Mouse (Mus musculus) large intestine, adult 2 months (tissue): ENCODE data around the gene Ccdc84. TPM values are rescaled to one million over a fixed set of nuclear protein-coding genes. Genes with fewer than 3 reads are reported as not detected.
"Not testable (repeated sequence)": the region's sequence is repeated elsewhere in the genome, so short reads cannot be mapped to it uniquely, and the experiment has no call there.

ENCODE experiments used
- DNase-seq: peaks from one replicate; pipeline ENCODE4 v3.0.0-alpha.2; 2012; ENCODE audit warnings: low read depth, low spot score
- WGBS: fragments of 180-500 bp; shearing (Covaris S2); methylation state at CpG from one replicate; pipeline ENCODE4 v1.1.7; 2018; 5-methylcytosine and 5-hydroxymethylcytosine counted together
- polyA plus RNA-seq: library from polyadenylated mRNA; depleted of rRNA; stranded (reverse); fragments of >200 nt; gene quantifications from 2 replicates; pipeline ENCODE4 v1.2.3, GENCODE M21; 2012; rRNA removed

Ccdc84 gene
- polyA plus RNA-seq, 1 experiment, result 18.0 TPM

DNA sequence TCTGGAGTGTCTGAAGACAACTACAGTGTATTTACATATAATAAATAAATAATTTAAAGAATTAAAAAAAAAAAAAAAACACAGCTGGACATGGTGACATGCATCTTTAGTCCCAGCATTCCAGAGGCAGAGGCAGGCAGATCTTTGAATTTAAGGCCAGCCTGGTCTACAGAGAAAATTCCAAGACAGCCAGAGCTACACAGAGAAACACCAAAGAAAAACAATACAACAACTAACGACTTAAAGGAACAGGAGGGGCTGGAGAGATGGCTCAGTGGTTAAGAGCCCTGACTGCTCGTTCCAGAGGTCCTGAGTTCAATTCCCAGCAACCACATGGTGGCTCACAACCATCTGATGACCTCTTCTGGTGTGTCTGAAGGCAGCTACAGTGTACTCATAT is 41.0 kb downstream of the Ccdc84 start:
- 79% methylated on average over 2 of the region's 2 CpGs for WGBS
- DNase-seq, result not testable (repeated sequence)

DNA sequence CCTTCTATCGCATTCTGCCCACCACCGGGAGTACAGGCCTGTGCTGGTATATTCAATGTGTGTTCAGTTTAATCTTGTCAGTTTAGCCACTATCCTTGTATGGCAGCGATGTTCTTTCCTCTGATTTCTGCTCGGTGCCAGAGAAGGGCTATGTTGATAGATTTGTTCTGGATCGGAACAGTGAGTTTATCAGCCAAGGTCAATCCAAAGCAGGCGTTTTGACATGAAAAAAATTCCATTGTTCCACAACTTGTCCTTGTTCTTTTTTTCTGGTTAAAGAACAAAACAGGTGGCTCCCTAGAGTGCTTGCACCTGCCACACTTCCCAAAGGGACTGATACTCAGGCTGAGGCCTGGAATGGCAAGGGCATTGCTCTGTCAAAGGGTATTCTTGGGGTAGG is 42.2 kb downstream of the Ccdc84 start:
- 89% methylated on average over 6 of the region's 6 CpGs for WGBS
- DNase-seq, result no peak

DNA sequence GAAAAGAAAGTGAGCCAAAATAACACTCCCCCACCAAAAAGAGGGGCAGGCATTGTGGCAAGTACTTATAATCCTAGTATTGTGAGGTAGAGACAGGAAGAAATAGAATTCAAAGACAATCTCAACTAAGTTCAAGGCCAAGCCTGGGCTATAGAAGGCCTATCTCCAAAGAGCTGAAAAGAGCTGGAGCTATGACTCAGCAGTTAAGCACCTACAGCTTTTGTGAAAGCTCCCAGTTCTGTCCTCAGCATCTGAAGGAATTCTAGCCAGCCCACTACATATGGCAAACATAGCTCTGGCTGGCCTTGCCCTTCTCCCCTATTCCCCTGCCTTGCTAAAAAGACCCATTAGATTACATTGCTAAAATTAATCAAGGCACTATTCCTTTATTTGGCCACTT is 45.0 kb downstream of the Ccdc84 start:
- DNase-seq, result no peak

- no peak for DNase-seq
- WGBS, result 67% methylated on average over 3 of the region's 3 CpGs
These were observed 53.9 kb downstream of the Ccdc84 start for GRCm38 (mm10) chr9:44364480-44364879.

- not testable (repeated sequence) for DNase-seq
- WGBS, result 32% methylated on average over 4 of the region's 4 CpGs
These were observed 56.4 kb downstream of the Ccdc84 start for GRCm38 (mm10) chr9:44361931-44362330.

DNA sequence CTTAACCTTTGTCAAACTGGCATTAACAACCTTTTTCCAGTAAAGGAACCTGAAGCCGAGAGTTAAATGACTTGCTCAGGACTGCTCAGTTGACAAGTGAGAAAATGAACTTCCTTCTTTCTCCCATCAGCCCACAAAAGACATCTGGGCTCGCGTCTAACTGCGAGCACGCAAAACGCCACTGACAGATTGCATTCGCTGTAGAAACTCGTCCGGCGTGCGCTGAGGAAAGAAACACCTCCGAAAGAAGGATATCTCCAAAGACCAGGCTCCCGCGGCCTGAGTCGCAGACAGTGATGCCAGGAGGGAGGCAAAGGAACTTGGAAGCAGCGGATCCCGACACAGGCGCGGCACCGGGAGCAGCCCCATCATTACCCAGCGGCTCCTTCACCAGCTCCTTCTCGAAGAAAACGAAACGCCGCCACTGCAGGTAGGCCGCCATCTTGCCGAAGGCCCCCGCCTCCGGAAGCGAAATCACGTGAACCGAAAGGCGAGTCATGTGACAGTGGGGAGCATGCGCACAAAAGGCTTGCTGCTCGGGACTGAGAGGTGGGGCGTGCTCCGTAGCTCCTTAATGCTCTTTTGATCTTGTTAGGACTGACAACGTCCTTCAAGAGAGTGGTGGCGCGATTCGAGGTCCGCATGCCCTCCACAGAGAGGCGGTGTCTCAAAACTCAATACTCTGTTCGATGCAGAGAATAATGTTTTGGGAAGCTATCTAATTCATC is 57.0 kb downstream of the Ccdc84 start, which contains the start of gene Vps11:
Vps11 (minus strand) TSS at position 481 of the 728 bp plus-strand sequence.
- peak; percentile 81 for DNase-seq
- under 1% methylated on average over 44 of the region's 44 CpGs for WGBS

Other genes with a start within 250 kb of the Ccdc84 start
- 6.8 and 12.1 TPM in 2 replicates for gene Cbl, start 184.5 kb downstream of the Ccdc84 start, polyA plus RNA-seq
- gene Ccdc153, start 177.9 kb downstream of the Ccdc84 start, polyA plus RNA-seq, result not detected in 2 replicates
- 30.2 and 32.2 TPM in 2 replicates for gene Pdzd3, start 167.1 kb downstream of the Ccdc84 start, polyA plus RNA-seq
- 10.7 and 14.5 TPM in 2 replicates for gene Nlrx1, start 150.0 kb downstream of the Ccdc84 start, polyA plus RNA-seq
- 2.1 and 2.7 TPM in 2 replicates for gene Abcg4, start 130.0 kb downstream of the Ccdc84 start, polyA plus RNA-seq
- gene Hinfp, start 112.9 kb downstream of the Ccdc84 start, polyA plus RNA-seq, result 18.4 and 32.8 TPM in 2 replicates
- 114 and 159 TPM in 2 replicates for gene C2cd2l, start 98.3 kb downstream of the Ccdc84 start, polyA plus RNA-seq
- 71.4 and 79.3 TPM in 2 replicates for gene Dpagt1, start 92.5 kb downstream of the Ccdc84 start, polyA plus RNA-seq
- gene H2afx, start 83.9 kb downstream of the Ccdc84 start, polyA plus RNA-seq, result 149 and 167 TPM in 2 replicates
- gene Hmbs, start 74.3 kb downstream of the Ccdc84 start, polyA plus RNA-seq, result 51.9 and 52.9 TPM in 2 replicates
- 22.8 and 25.8 TPM in 2 replicates for gene Vps11, start 56.9 kb downstream of the Ccdc84 start, polyA plus RNA-seq
- gene Hyou1, start 39.1 kb downstream of the Ccdc84 start, polyA plus RNA-seq, result 82.2 and 92.0 TPM in 2 replicates
- 48.9 and 60.6 TPM in 2 replicates for gene Slc37a4, start 21.7 kb downstream of the Ccdc84 start, polyA plus RNA-seq
- gene Rps25, start 11.4 kb downstream of the Ccdc84 start, polyA plus RNA-seq, result 281 and 376 TPM in 2 replicates
- 61.2 and 67.8 TPM in 2 replicates for gene Trappc4, start 11.0 kb downstream of the Ccdc84 start, polyA plus RNA-seq
- not detected in 2 replicates for gene Foxr1, start 22.6 kb upstream of the Ccdc84 start, polyA plus RNA-seq
- gene Upk2, start 36.4 kb upstream of the Ccdc84 start, polyA plus RNA-seq, result not detected in 2 replicates
- 10.0 and 13.4 TPM in 2 replicates for gene Bcl9l, start 64.3 kb upstream of the Ccdc84 start, polyA plus RNA-seq
- gene Cxcr5, start 143.3 kb upstream of the Ccdc84 start, polyA plus RNA-seq, result 8.9 and 10.7 TPM in 2 replicates
- 10.8 and 17.3 TPM in 2 replicates for gene Ddx6, start 186.3 kb upstream of the Ccdc84 start, polyA plus RNA-seq